Mouse (Mus musculus): ENCODE data around the gene Slc16a1.

- no peak for TF ChIP-seq POLR2A (IDR thresholded peaks at IDR 0.05; ENCODE audit: low read depth, low read length)
- no peak for TF ChIP-seq ELF1 (IDR thresholded peaks at IDR 0.05; ENCODE audit: low read depth, low read length)
- no peak for TF ChIP-seq JUN (IDR thresholded peaks at IDR 0.05; ENCODE audit: insufficient read depth, low read depth, low read length)
- no peak for TF ChIP-seq MAFK (IDR thresholded peaks at IDR 0.05; ENCODE audit: insufficient replicate concordance, low read length)
- no peak for TF ChIP-seq CHD2 (IDR thresholded peaks at IDR 0.05; ENCODE audit: low read length)
- no peak for TF ChIP-seq EP300 (IDR thresholded peaks at IDR 0.05; ENCODE audit: low read length)
- no peak for TF ChIP-seq MEF2A (IDR thresholded peaks at IDR 0.05; ENCODE audit: borderline replicate concordance, low read depth, low read length)
- no peak for TF ChIP-seq ZMIZ1 (IDR thresholded peaks at IDR 0.05; ENCODE audit: low read depth, low read length)
- no peak for TF ChIP-seq ZC3H11A (IDR thresholded peaks at IDR 0.05; ENCODE audit: low read depth, low read length)
- TF ChIP-seq CTCF (conservative IDR thresholded peaks at IDR 0.05 in 1 of 2, IDR thresholded peaks at IDR 0.05 in 1 of 2; ENCODE audit: low read depth in 2 of 2, low read length in 2 of 2) = no peak
- TF ChIP-seq SMC3 (IDR thresholded peaks at IDR 0.05; ENCODE audit: low read depth, low read length) = no peak
- no peak for TF ChIP-seq ETS1 (conservative IDR thresholded peaks at IDR 0.05; ENCODE audit: low read depth, low read length)
- TF ChIP-seq ZKSCAN1 (IDR thresholded peaks at IDR 0.05; ENCODE audit: borderline replicate concordance, low read depth, low read length) = no peak
- no peak for TF ChIP-seq IRF4 (IDR thresholded peaks at IDR 0.05; ENCODE audit: low read depth, low read length)
These were observed 25.4 kb upstream of the Slc16a1 start for GRCm38 (mm10) chr3:104613102-104613501.
